Mouse (Mus musculus): Measurements from ENCODE around the gene Gabpa. TPM values are rescaled to one million over a fixed set of nuclear protein-coding genes. Genes with fewer than 3 reads are reported as not detected.

Gabpa gene
- total and polyA plus RNA-seq, 2 experiments from 2014 or later, result 10.5 to 26.8 TPM

DNA sequence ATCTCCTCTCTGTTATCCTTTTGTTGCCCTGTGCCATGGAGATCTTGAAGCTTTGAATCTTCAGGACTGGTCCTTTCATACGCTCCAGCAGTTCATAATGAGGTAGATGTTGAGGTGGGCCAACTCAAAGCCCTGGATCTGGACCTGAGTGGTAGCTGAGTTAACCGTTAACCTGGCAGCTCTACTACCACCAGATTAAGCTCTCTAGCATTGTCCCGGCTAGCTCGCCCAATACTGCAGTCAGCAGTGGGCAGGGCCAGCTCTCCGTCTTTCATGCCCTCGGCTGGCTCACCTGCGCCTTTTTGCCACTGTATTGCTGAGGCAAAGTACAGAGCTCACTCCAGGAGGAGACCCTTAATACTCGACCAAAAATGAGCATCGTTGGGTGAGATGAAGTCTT, 46.4 kb downstream of the Gabpa start:
- WGBS, result 90% methylated on average over 9 of the region's 9 CpGs
- H3K27me3 ChIP-seq (ENCODE audit: insufficient read depth, low read length), result no peaks in the 10 kb centered on the region
- no peak overlapping the region for H3K9ac ChIP-seq
- no peak overlapping the region for H3K4me3 ChIP-seq (ENCODE audit: low read depth, low read length)
- no peaks in the 10 kb centered on the region for H3K36me3 ChIP-seq (ENCODE audit: insufficient read depth)
- no peak for DNase-seq
- no peaks in the 10 kb centered on the region for H3K9me3 ChIP-seq (ENCODE audit: low read length)
- no peak overlapping the region for H3K4me2 ChIP-seq (ENCODE audit: low read depth)
- H3K4me1 ChIP-seq (ENCODE audit: insufficient read depth), result peaks cover 2% of the 10 kb centered on the region
- no peak for ATAC-seq
- no peak for TF ChIP-seq CTCF (IDR thresholded peaks at IDR 0.05; ENCODE audit: low read depth)
- H3K27ac ChIP-seq (ENCODE audit: low read depth, low read length), result no peak overlapping the region

DNA sequence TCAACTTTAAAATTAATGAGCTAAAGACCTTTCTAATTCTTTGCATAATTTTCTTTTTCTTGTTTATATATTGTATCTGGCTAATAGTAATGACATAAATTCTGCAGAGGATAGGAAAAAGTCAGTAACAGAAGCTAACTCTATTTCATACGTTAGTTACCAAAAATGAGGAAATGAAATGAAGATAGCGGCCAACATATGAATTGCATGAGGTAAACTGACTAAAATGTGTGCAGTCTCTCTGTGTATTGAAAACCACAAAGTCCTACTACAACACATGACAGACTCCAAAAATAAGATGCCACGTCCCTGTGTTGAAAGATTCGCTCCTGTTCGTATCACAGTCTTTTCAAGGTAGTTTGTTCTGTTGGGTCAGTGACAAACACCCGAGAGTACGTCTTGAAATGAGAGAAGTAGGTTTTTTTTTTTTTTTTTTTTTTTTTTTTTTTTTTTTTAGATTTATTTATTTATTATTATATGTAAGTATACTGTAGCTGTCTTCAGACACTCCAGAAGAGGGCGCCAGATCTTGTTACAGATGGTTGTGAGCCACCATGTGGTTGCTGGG, 47.1 kb downstream of the Gabpa start:
- TF ChIP-seq CTCF (IDR thresholded peaks at IDR 0.05; ENCODE audit: low read depth), result no peak
- no peak overlapping the region for H3K4me2 ChIP-seq (ENCODE audit: low read depth)
- DNase-seq (no peak), ATAC-seq (no peak)
- H3K9ac ChIP-seq, result no peak overlapping the region
- H3K9me3 ChIP-seq (ENCODE audit: low read length), result no peaks in the 10 kb centered on the region
- 87% methylated on average over 8 of the region's 8 CpGs for whole genome bisulfite sequencing
- H3K27ac ChIP-seq (ENCODE audit: low read depth, low read length), result no peak overlapping the region
- H3K36me3 ChIP-seq (ENCODE audit: insufficient read depth), result no peaks in the 10 kb centered on the region
- no peaks in the 10 kb centered on the region for H3K4me1 ChIP-seq (ENCODE audit: insufficient read depth)
- no peak overlapping the region for H3K4me3 ChIP-seq (ENCODE audit: low read depth, low read length)
- no peaks in the 10 kb centered on the region for H3K27me3 ChIP-seq (ENCODE audit: insufficient read depth, low read length)

DNA sequence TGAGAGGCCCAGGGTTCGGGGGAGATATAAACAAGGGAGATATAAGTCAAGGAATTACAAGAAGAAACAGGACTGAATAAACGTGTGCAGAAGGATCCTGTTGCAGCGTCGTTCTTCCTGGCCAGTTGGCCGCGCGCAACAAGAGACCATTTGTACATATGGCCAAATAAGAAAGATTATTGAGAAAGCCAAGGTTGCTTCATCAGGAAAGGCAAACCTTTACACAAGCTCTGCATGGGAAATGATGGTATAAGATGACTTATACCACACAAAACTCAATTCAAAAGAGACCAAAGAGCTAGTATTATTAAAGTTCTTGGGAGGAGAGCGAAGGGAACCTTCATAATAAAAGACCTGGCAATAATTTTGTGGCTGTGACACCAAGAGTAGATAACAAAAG, 49.8 kb downstream of the Gabpa start:
- Histone ChIP-seq H3K4me3 (ENCODE audit: low read depth, low read length) (no peak overlapping the region), H3K27ac (ENCODE audit: low read depth, low read length) (no peak overlapping the region), H3K4me2 (ENCODE audit: low read depth) (no peak overlapping the region), H3K9me3 (ENCODE audit: low read length) (no peaks in the 10 kb centered on the region), H3K36me3 (ENCODE audit: insufficient read depth) (no peaks in the 10 kb centered on the region), H3K4me1 (ENCODE audit: insufficient read depth) (no peaks in the 10 kb centered on the region), H3K27me3 (ENCODE audit: insufficient read depth, low read length) (no peaks in the 10 kb centered on the region), H3K9ac (no peak overlapping the region)
- TF ChIP-seq CTCF (IDR thresholded peaks at IDR 0.05; ENCODE audit: low read depth), result no peak
- WGBS, result 85% methylated on average over 8 of the region's 8 CpGs
- no peak for DNase-seq
- no peak for ATAC-seq

DNA sequence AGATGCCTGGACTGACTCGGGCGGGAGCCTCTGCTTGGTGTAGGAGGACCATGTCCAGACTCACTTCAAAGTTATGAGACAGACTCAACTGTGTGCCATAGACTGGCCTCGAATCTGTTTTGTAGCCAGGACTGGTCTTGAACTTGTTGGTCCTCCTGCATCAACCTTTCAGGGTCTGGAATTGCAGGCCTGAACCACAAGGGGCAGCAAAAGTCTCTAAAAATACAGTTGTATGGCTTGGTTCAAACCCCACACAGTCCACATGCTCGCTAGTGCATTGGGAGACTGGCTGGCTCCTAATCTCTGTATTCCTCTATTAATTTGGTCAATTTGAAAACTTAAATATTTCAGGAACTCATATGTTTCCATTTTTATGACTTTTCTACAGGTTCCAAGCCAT, 68.3 kb downstream of the Gabpa start:
- H3K27me3 ChIP-seq (ENCODE audit: insufficient read depth, low read length), result no peaks in the 10 kb centered on the region
- no peak overlapping the region for H3K4me3 ChIP-seq (ENCODE audit: low read depth, low read length)
- 94% methylated on average over 4 of the region's 4 CpGs for WGBS
- H3K4me1 ChIP-seq (ENCODE audit: insufficient read depth), result no peaks in the 10 kb centered on the region
- no peaks in the 10 kb centered on the region for H3K9me3 ChIP-seq (ENCODE audit: low read length)
- no peak for TF ChIP-seq CTCF (IDR thresholded peaks at IDR 0.05; ENCODE audit: low read depth)
- H3K9ac ChIP-seq, result no peak overlapping the region
- no peaks in the 10 kb centered on the region for H3K36me3 ChIP-seq (ENCODE audit: insufficient read depth)
- H3K27ac ChIP-seq (ENCODE audit: low read depth, low read length), result no peak overlapping the region
- no peak overlapping the region for H3K4me2 ChIP-seq (ENCODE audit: low read depth)
- no peak for DNase-seq
- no peak for ATAC-seq

DNA sequence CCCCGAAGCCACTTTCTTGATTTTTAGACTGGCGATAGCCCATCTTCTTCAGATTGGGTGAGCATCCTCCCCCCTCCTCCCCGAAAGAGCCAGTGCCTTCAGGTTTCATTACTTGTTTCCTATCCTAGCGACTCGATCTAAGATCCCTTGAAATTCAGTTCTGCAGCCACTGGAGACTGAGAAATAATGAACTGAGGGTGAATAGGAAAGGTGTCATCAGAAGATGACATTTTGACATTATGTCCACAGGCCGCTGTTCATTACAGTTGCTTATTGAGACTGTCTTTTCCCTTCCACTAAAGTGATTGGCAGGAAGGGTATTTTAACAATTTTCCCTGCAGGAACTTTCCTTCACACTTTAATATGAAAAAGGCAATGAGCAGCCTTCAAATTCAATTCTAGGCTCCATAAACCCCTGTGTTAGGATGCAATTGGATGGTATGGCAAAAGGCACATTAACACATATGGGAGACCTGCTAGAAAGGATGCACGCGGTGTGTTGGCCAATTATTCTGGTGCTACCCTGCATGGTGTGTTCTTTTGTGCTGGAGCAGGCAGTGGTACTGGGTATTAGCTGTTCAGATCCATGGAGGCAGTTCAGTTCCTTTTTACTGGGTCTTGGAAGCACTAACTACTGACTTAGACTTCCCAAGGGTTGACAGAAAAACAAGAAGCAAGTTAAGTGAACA, 76.9 kb downstream of the Gabpa start:
- Histone ChIP-seq H3K27ac (ENCODE audit: low read depth, low read length) (no peak overlapping the region), H3K9me3 (ENCODE audit: low read length) (no peaks in the 10 kb centered on the region), H3K4me1 (ENCODE audit: insufficient read depth) (no peaks in the 10 kb centered on the region), H3K4me2 (ENCODE audit: low read depth) (no peak overlapping the region), H3K9ac (no peak overlapping the region), H3K4me3 (ENCODE audit: low read depth, low read length) (no peak overlapping the region), H3K27me3 (ENCODE audit: insufficient read depth, low read length) (no peaks in the 10 kb centered on the region), H3K36me3 (ENCODE audit: insufficient read depth) (no peaks in the 10 kb centered on the region)
- TF ChIP-seq CTCF (IDR thresholded peaks at IDR 0.05; ENCODE audit: low read depth), result no peak
- 86% methylated on average over 8 of the region's 8 CpGs for WGBS
- DNase-seq (no peak), ATAC-seq (no peak)

Other genes starting within 250 kb of the Gabpa start
- gene Mrpl39, start 99.2 kb upstream of the Gabpa start, total RNA-seq (2014; rRNA removed), result 37.8 and 74.6 TPM in 2 replicates
- gene Mrpl39, start 99.2 kb upstream of the Gabpa start, polyA plus RNA-seq (2015; fragmentation: Nextera tagmentation; extraction: Ambion mirVana), result 34.5 and 35.4 TPM in 2 replicates
- gene Jam2, start 60.8 kb upstream of the Gabpa start, total RNA-seq (2014; rRNA removed), result 17.4 and 22.4 TPM in 2 replicates
- 18.6 and 23.2 TPM in 2 replicates for gene Jam2, start 60.8 kb upstream of the Gabpa start, polyA plus RNA-seq (2015; fragmentation: Nextera tagmentation; extraction: Ambion mirVana)
- 160 and 174 TPM in 2 replicates for gene Atp5j, start 700 bp downstream of the Gabpa start, total RNA-seq (2014; rRNA removed)
- gene Atp5j, start 700 bp downstream of the Gabpa start, polyA plus RNA-seq (2015; fragmentation: Nextera tagmentation; extraction: Ambion mirVana), result 830 and 1,009 TPM in 2 replicates

All from forebrain, postnatal 0 days (tissue).